Mouse (Mus musculus): Measurements from ENCODE around the gene S100pbp. TPM values are rescaled to one million over a fixed set of nuclear protein-coding genes. Genes with fewer than 3 reads are reported as not detected.
A peak's percentile ranks its signal among the peaks of the same experiment; 100 is the strongest.

The S100pbp gene
- polyA plus RNA-seq, 1 experiment from 2014 or later, result 14.5 TPM

DNA sequence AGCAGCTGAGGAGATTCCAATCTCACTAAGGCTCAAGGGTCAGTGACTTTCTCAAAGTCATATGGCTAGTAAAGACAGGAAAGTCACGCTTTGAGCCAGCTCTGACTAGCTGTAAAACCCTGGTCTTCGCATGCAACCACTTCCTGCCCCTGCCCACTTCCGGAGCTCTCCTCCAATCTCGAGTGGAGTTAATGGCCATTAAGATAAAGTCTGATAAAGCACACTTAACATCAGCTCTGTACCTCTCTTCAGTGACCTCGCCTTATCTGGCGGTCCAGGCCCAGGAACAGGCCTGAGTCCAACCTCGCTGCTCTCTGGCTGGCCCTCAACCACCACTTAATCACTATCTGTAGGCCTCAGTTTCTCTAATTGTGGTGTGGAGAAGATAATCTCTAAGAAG, 45.0 kb upstream of the S100pbp start:
- DNase-seq (ENCODE audit: low spot score), result no peak
- no peak overlapping the region for H3K9ac ChIP-seq (ENCODE audit: low read depth, low read length)
- H3K4me3 ChIP-seq (replicated peaks; ENCODE audit: low read depth, low read length), result no peak overlapping the region
- H3K4me1 ChIP-seq (replicated peaks; ENCODE audit: insufficient read depth, low read length), result peaks cover 21% of the 10 kb centered on the region
- no peaks in the 10 kb centered on the region for H3K36me3 ChIP-seq (ENCODE audit: insufficient read depth, low read length)
- ATAC-seq (replicated peaks; ENCODE audit: low FRiP score, low read depth), result peak; percentile 11
- no peaks in the 10 kb centered on the region for H3K9me3 ChIP-seq (replicated peaks; ENCODE audit: low read length)
- no peak for TF ChIP-seq CTCF (IDR thresholded peaks at IDR 0.05; ENCODE audit: low read depth)
- H3K27ac ChIP-seq, result peak overlapping the region; percentile 65
- H3K27me3 ChIP-seq (ENCODE audit: insufficient read depth, low read length), result no peaks in the 10 kb centered on the region
- H3K4me2 ChIP-seq (ENCODE audit: low read length), result no peak overlapping the region
- WGBS, result 41% methylated on average over 7 of the region's 7 CpGs

DNA sequence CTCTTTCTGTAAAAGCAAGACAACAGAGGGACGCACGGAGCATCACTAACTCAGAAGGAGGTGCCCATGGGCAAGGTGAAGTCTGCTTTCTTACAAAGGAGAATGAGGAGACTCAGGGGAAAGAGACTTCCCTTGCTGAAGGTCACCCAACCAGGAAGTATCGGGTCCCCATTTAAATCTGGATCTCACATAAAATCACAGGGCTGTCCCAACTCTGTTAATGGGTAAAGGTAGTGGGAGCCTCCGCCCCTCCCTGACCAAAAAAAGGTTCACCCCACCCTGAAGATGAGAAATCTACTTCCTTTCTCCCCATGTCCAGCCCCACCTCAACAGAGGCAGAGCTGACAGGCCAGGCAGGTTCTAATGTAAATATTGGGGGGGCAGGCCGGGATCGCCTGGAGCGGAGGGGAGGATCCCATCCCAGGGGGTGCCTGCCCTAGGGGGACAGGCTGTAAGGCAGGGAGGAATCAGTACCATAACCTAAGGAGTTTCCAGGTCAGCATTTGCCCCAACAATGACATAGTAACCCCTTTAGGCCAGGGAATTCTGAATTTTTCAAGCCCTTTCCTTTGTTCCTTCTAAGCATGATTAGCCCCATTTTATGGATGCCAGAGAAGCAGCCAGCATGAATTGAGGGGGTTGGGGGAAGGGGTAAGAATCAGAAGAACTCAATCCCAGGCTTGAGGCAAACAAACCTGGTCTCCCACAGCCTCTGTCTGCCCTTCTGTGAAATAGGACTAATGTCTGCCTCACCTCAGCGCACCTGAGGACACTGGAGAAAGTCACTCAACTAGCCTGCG, 43.2 kb upstream of the S100pbp start:
- DNase-seq (ENCODE audit: low spot score) (no peak), ATAC-seq (replicated peaks; ENCODE audit: low FRiP score, low read depth) (no peak)

DNA sequence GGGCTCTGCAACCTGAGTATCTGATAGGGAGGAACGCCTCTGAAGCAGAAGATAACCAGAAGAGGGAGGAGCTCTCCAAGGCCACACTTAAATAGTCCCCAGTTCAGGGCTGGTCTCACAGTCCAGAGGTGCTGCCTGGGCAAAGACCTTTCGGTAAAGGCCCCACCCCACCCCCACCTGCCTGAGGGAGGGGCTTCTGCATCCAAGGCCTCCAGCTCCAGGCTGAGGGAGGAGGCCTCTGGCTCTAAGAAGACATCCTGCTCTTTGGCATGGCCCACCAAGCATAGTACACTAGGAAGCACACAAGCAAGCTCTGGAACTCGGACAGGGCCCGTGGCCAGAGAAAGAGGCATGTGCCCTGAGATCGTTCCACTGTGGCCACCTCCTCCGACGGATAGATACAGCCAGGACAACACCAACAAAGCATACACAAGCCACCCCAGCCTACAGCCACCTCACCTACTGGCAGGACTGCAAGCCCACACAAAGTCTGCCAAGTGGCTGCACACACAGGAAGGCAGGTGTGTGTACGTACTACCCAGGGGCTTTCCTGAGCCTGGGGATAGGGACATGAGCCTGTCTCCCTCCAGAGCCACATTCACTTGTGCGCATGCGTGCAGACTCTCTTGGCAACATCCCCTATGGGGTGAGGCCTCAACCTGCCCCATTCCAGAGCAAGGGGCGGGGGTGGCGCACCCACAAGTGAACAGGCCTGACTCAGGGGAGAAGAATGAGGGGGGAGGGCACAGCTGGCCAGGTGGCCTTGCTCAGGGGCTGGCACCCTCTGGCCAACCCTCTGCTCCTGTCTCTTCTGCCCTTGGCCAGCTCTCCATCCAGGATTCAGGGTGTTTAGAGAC, 42.3 kb upstream of the S100pbp start:
- 0 out of 2 replicates have a peak overlapping the region, but pooled peaks have one; percentile 18 for H3K9ac ChIP-seq (ENCODE audit: low read depth, low read length)
- no peak overlapping the region for H3K4me2 ChIP-seq (ENCODE audit: low read length)
- H3K4me3 ChIP-seq (replicated peaks; ENCODE audit: low read depth, low read length), result no peak overlapping the region
- peak; percentile 50; the same call in 1 of the 2 replicates for ATAC-seq (replicated peaks; ENCODE audit: low FRiP score, low read depth)
- no peaks in the 10 kb centered on the region for H3K9me3 ChIP-seq (replicated peaks; ENCODE audit: low read length)
- no peaks in the 10 kb centered on the region for H3K36me3 ChIP-seq (ENCODE audit: insufficient read depth, low read length)
- H3K27ac ChIP-seq, result peak overlapping the region; percentile 72
- no peak for TF ChIP-seq CTCF (IDR thresholded peaks at IDR 0.05; ENCODE audit: low read depth)
- H3K4me1 ChIP-seq (replicated peaks; ENCODE audit: insufficient read depth, low read length), result peaks cover 14% of the 10 kb centered on the region; the same call in 1 of the 2 replicates
- no peaks in the 10 kb centered on the region for H3K27me3 ChIP-seq (ENCODE audit: insufficient read depth, low read length)
- no peak for DNase-seq (ENCODE audit: low spot score)
- 62% methylated on average over 12 of the region's 12 CpGs for WGBS

More for the DNA sequence above, 43.2 kb upstream of the S100pbp start:
- Histone ChIP-seq H3K9me3 (replicated peaks; ENCODE audit: low read length) (no peaks in the 10 kb centered on the region), H3K4me3 (replicated peaks; ENCODE audit: low read depth, low read length) (no peak overlapping the region), H3K4me1 (replicated peaks; ENCODE audit: insufficient read depth, low read length) (peaks cover 15% of the 10 kb centered on the region; the same call in 1 of the 2 replicates), H3K27me3 (ENCODE audit: insufficient read depth, low read length) (no peaks in the 10 kb centered on the region), H3K9ac (ENCODE audit: low read depth, low read length) (0 out of 2 replicates have a peak overlapping the region, but pooled peaks have one; percentile 18), H3K36me3 (ENCODE audit: insufficient read depth, low read length) (no peaks in the 10 kb centered on the region), H3K4me2 (ENCODE audit: low read length) (no peak overlapping the region), H3K27ac (peak overlapping the region; percentile 72)
- no peak for TF ChIP-seq CTCF (IDR thresholded peaks at IDR 0.05; ENCODE audit: low read depth)
- WGBS, result 61% methylated on average over 9 of the region's 9 CpGs

GRCm38 (mm10) chr4:129230926-129231325, 41.4 kb upstream of the S100pbp start:
- H3K27ac ChIP-seq, result peak overlapping the region; percentile 72
- peaks cover 23% of the 10 kb centered on the region for H3K4me1 ChIP-seq (replicated peaks; ENCODE audit: insufficient read depth, low read length)
- H3K4me2 ChIP-seq (ENCODE audit: low read length), result no peak overlapping the region
- 65% methylated on average over 8 of the region's 8 CpGs for WGBS
- no peaks in the 10 kb centered on the region for H3K9me3 ChIP-seq (replicated peaks; ENCODE audit: low read length)
- H3K27me3 ChIP-seq (ENCODE audit: insufficient read depth, low read length), result no peaks in the 10 kb centered on the region
- no peak overlapping the region for H3K4me3 ChIP-seq (replicated peaks; ENCODE audit: low read depth, low read length)
- no peak overlapping the region for H3K9ac ChIP-seq (ENCODE audit: low read depth, low read length)
- no peak for TF ChIP-seq CTCF (IDR thresholded peaks at IDR 0.05; ENCODE audit: low read depth)
- no peak for DNase-seq (ENCODE audit: low spot score)
- no peak for ATAC-seq (replicated peaks; ENCODE audit: low FRiP score, low read depth)
- no peaks in the 10 kb centered on the region for H3K36me3 ChIP-seq (ENCODE audit: insufficient read depth, low read length)

GRCm38 (mm10) chr4:129227985-129228381, 38.5 kb upstream of the S100pbp start:
- Histone ChIP-seq H3K9me3 (replicated peaks; ENCODE audit: low read length) (no peaks in the 10 kb centered on the region), H3K4me2 (ENCODE audit: low read length) (peak overlapping the region; percentile 54), H3K4me1 (replicated peaks; ENCODE audit: insufficient read depth, low read length) (peaks cover 18% of the 10 kb centered on the region), H3K27me3 (ENCODE audit: insufficient read depth, low read length) (no peaks in the 10 kb centered on the region), H3K9ac (ENCODE audit: low read depth, low read length) (no peak overlapping the region), H3K27ac (no peak overlapping the region), H3K36me3 (ENCODE audit: insufficient read depth, low read length) (peaks cover 8% of the 10 kb centered on the region; the same call in 1 of the 2 replicates), H3K4me3 (replicated peaks; ENCODE audit: low read depth, low read length) (no peak overlapping the region)
- DNase-seq (ENCODE audit: low spot score) (no peak), ATAC-seq (replicated peaks; ENCODE audit: low FRiP score, low read depth) (no peak)
- 22% methylated on average over 8 of the region's 8 CpGs for WGBS
- TF ChIP-seq CTCF (IDR thresholded peaks at IDR 0.05; ENCODE audit: low read depth), result no peak

Measured in kidney, postnatal 0 days (tissue).